Mouse (Mus musculus): ENCODE data around the gene Olfr318.
"Not testable (repeated sequence)": the region's sequence is repeated elsewhere in the genome, so short reads cannot be mapped to it uniquely, and the experiment has no call there.

Gene Olfr318

DNA sequence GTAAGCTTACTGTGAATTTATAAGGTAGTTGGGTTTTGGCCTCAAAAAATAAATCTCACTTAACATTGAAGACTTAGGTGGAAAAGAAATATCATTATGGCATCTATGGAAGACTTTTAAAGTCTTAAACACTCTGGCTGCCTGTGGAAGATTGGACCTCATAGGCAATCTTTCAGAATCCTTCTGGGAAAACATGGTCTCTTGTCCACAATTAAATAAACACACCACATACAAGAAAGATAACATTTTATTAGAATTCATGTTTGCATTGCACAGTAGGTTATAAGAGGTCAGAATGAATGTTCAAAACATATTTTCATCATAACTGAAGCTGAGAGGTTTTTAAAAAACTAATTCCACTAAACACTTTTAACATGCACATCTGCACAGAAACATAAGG lies at the start of gene Olfr318:
Gene Olfr318, minus strand, starts transcription at position 101 of the 400 bp plus-strand sequence.
- DNase-seq: no peak

DNA sequence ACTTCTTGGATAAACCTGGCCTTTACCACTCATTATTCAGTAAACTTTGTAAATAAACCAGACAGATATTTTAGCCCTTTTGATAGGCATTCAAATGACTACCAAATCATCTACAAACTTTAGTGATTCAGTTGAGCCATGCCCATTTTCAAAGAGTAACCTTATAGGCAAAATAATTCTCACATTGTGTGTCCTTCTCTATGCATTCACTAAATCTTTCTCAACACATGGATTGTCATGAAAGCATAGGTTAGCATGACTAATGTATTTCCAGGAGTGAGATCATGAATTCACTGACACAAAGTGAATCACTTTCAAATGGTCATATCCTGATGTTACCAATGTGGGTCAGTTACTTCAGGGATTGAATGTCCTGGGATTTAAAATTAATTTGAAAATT lies 49.1 kb upstream of the Olfr318 start, which contains the start of gene Olfr315:
Gene Olfr315, plus strand, starts transcription at position 301 of the 400 bp plus-strand sequence.
- DNase-seq: no peak

GRCm38 (mm10) chr11:58752434-58752833 lies 28.6 kb upstream of the Olfr318 start, which contains the start of gene Olfr316:
TSS of gene Olfr316 (plus strand) at chr11:58752734.
- no peak for DNase-seq

DNA sequence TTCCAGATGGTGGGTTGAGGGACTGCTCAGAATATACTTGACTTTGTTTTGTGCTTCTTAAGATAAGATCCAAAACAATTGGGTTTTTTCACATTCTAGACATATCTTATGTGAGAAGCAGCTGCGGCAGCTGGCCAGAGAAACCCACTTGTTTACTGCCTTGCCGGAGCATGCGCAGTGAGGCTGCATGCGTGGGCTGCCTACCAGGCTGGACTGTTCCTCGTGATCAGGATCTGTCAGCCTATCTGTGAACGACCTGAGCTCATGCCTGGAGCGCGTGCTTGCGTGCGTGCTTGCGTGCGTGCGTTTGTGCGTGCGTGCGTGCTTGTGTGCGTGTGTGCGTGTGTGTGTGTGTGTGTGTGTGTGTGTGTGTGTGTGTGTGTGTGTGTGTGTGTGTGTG lies 27.3 kb upstream of the Olfr318 start:
- not testable (repeated sequence) for DNase-seq

DNA sequence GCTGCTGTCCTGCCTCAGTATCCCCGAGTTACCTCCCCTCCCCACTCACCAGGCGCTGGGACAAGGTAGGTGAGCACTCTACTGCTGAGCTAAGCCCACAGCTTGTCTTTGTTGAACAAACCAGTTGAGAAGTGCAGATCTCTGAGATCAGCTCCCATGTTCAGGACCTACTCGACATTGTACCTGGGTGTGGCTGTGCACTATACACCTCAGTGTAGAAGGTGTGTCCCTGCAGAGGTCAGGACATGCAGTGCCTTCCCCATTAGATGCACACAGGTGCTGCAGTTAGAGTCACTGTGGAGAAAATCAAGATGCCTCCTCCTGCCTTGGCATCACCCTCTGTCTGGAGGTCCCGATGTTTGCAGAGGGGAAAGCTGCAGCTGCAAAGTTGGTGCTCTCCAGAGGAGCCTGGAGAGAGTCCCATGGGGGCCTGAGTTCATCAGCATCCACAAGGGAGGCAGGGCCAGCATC lies 15.0 kb upstream of the Olfr318 start, which contains the start of gene Olfr317:
Gene Olfr317, minus strand, starts transcription at position 421 of the 471 bp plus-strand sequence.
- no peak for DNase-seq

GRCm38 (mm10) chr11:58733372-58733771 lies 9.6 kb upstream of the Olfr318 start:
- DNase-seq: no peak

DNA sequence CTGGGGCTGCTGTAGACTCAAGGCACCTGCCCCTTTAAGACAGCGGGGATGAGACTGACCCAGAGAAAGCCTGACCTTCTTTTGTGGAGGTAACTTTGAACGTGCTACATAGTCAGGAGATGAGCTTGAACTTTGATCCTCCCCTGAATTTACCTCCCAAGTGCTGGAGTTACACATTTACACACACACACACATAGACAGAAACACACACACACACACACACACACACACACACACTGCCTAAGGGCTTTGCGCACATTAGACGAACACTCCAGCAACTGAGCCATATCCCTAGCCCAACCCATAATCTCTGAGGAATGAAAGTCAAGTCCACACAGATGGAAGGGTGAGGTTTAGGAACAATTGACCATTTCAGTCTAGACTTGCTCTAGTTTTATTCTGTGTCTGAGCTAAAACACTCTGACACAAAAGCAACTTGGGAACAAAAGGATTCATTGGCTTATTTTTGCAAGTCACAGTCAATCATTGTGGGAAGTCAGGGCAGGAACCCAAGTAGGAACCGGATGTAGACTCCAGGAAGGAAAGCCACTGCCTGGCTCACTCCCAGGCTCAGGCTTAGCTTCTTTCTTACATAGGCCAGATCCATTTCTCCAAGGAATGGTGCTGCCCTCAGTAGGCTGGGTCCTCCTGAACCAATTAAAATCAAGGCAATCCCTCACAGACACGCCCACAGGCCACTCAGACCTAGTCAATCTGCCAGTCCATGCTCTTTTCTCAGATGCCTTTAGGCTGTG lies 4.3 kb upstream of the Olfr318 start:
- DNase-seq: peak; percentile 27

DNA sequence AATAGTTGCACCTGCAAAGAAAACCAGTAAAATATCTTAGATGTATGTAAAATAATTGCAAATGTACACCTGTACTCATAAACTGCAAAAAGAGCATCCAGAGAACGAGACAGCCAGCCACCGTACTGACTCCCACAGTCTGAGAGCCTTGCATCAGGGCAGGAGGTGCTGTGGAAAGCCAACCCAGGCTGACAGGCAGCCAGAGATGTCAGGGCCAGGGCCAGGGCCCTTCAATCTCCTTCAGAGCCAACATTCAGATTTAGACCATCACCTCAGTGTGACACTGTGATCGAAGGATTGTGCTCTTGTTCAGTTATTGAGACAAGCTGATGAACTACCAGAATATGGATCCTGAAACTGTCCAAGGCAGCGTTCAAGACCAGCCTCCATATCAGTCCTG lies 4.1 kb downstream of the Olfr318 start:
- DNase-seq: no peak

- not testable (repeated sequence) for DNase-seq
Observed at GRCm38 (mm10) chr11:58717723-58718122, 6.1 kb downstream of the Olfr318 start.

- DNase-seq: no peak
Observed at GRCm38 (mm10) chr11:58709086-58709485, 14.7 kb downstream of the Olfr318 start.

DNA sequence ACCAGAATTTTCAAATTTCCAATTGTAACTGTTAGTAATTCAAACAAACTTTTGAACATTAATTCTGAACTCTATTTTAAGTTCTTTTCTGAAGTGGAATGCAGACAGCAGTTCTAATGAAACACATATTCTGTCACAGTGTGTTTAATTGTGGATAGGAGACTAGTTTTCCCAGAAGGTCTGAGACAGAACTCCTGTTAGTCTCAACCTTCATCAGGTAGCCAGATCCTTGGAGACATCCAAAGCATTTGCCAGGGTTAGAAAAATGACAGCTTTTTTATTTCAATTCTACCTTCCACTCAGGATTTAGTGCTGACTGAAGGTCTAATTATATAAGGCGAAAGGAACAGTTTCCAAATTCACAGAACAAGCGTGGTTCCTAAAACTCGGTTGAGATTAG lies 25.0 kb downstream of the Olfr318 start, which contains the start of gene Olfr319:
Gene Olfr319, plus strand, starts transcription at position 301 of the 400 bp plus-strand sequence.
- DNase-seq: no peak

DNA sequence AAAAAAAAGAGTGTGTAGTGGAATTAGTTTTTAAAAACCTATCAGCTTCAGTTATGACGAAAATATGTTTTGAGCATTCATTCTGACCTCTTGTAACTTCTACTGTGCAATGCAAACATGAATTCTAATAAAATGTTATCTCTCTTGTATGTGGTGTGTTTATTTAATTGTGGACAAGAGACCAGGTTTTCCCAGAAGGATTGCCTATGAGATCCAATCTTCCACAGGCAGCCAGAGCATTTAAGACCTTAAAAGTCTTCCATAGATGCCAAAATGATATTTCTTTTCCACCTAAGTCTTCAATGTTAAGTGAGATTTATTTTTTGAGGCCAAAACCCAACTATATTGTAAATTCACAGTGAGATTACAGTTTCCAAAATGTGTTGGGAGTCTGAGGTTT lies 43.0 kb downstream of the Olfr318 start, which contains the start of gene Olfr320:
Gene Olfr320, plus strand, starts transcription at position 301 of the 400 bp plus-strand sequence.
- no peak for DNase-seq

DNA sequence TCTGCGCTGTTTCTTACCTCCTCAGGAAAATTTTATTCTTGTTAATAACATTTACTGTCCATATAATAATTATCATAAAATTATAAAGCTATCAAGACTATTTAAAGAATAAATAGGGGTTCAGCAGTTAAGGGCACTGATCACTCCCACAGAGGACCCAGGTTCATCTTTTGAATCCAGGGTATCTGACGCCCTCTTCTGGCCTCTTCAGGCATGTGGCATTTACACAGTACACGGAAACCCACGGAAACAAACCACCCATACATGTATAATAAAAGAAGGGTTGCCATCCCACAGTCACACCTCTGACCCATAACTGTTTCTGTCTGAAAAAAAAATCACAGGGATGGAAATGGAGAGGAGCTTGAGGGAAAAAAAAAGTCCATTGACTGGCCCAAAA lies 52.0 kb downstream of the Olfr318 start:
- no peak for DNase-seq

- DNase-seq: no peak
Observed at GRCm38 (mm10) chr11:58669252-58669651, 54.6 kb downstream of the Olfr318 start.

Data from kidney, postnatal 10 days (tissue).